Mouse (Mus musculus) intestine, embryonic 14.5 days (tissue): ENCODE data around the gene Actl6b. TPM values are rescaled to one million over a fixed set of nuclear protein-coding genes. Genes with fewer than 3 reads are reported as not detected.

Source experiments
- ATAC-seq: fragments of 200-750 bp; cut with Nextera tagmentation; replicated peaks from 2 replicates; pipeline ENCODE4 v1.8.0; 2017; ENCODE audit warnings: low read depth, moderate number of reproducible peaks, moderate TSS enrichment, moderate library complexity; ENCODE audit not compliant: low FRiP score, low TSS enrichment
- DNase-seq: peaks from one replicate; pipeline ENCODE4 v3.0.0-alpha.2; 2018; ENCODE audit warnings: low spot score
- H3K27ac ChIP-seq: fragments of 300-500 bp; sonication (generic); 2 replicates; pipeline ENCODE4 v1.5.1; 2014; ENCODE audit warnings: low read depth, mild to moderate bottlenecking, control low read depth
- H3K27me3 ChIP-seq: fragments of 300-500 bp; sonication (generic); replicated peaks from 2 replicates; pipeline ENCODE4 v1.6.1; 2014; ENCODE audit warnings: low read length, control low read depth; ENCODE audit not compliant: control insufficient read depth, insufficient read depth
- H3K36me3 ChIP-seq: fragments of 300-500 bp; sonication (generic); 2 replicates; pipeline ENCODE4 v1.6.1; 2014; ENCODE audit warnings: low read length, control low read depth; ENCODE audit not compliant: control insufficient read depth, insufficient read depth
- H3K4me1 ChIP-seq: fragments of 300-500 bp; sonication (generic); replicated peaks from 2 replicates; pipeline ENCODE4 v1.6.1; 2014; ENCODE audit warnings: low read length, control low read depth, mixed read lengths; ENCODE audit not compliant: control insufficient read depth, insufficient read depth
- H3K4me2 ChIP-seq: fragments of 300-500 bp; sonication (generic); 2 replicates; pipeline ENCODE4 v1.6.1; 2014; ENCODE audit warnings: low read length
- H3K4me3 ChIP-seq: fragments of 300-500 bp; sonication (generic); 2 replicates; pipeline ENCODE4 v1.5.1; 2014; ENCODE audit warnings: low read depth, low read length, control low read depth, mixed read lengths
- H3K9ac ChIP-seq: fragments of 300-500 bp; sonication (generic); 2 replicates; pipeline ENCODE4 v1.6.1; 2014; ENCODE audit warnings: mild to moderate bottlenecking, low read length
- H3K9me3 ChIP-seq: fragments of 300-500 bp; sonication (generic); 2 replicates; pipeline ENCODE4 v1.6.1; 2016; ENCODE audit warnings: low read length, control low read depth; ENCODE audit not compliant: control insufficient read depth
- WGBS: fragments of 180-500 bp; shearing (Covaris S2); extraction: QIAGEN DNeasy Blood & Tissue Kit; methylation state at CpG from one replicate; pipeline ENCODE4 v1.1.7; 2014; 5-methylcytosine and 5-hydroxymethylcytosine counted together
- polyA plus RNA-seq: library from polyadenylated mRNA; unstranded; fragments of >200 nt; fragmentation: Nextera tagmentation; extraction: Ambion mirVana; gene quantifications from 2 replicates; pipeline ENCODE4 v1.2.1, GENCODE M21; 2014

Actl6b gene
- polyA plus RNA-seq, 1 experiment from 2014 or later: 3.5 TPM

DNA sequence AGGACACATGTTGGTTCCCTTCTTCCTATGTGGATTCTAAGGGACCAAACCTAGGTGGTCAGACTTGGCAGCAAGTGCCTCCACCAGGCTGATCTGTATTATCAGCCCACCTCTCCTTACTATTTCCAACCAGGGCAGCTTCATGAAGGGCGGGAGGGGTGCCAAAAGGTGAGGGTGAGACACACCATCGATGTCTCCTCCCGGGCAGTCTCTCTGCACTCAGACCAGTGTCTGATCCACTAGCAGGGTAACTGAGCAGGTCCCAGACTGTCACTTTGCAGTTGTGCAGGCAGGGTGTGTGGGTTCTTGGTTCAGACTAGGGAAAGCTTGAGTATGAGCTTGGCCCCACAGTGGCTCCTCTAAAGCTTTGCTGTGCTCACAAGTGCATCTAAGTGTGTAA is 38.5 kb upstream of the Actl6b start:
- H3K4me2 ChIP-seq: no peak overlapping the region
- DNase-seq (no peak), ATAC-seq (no peak)
- H3K36me3 ChIP-seq: peaks cover 26% of the 10 kb centered on the region
- no peak overlapping the region for H3K27ac ChIP-seq
- no peaks in the 10 kb centered on the region for H3K9me3 ChIP-seq
- WGBS: 94% methylated on average over 3 of the region's 3 CpGs
- H3K9ac ChIP-seq: no peak overlapping the region
- H3K4me1 ChIP-seq: peaks cover 20% of the 10 kb centered on the region
- H3K27me3 ChIP-seq: no peaks in the 10 kb centered on the region
- no peak overlapping the region for H3K4me3 ChIP-seq

DNA sequence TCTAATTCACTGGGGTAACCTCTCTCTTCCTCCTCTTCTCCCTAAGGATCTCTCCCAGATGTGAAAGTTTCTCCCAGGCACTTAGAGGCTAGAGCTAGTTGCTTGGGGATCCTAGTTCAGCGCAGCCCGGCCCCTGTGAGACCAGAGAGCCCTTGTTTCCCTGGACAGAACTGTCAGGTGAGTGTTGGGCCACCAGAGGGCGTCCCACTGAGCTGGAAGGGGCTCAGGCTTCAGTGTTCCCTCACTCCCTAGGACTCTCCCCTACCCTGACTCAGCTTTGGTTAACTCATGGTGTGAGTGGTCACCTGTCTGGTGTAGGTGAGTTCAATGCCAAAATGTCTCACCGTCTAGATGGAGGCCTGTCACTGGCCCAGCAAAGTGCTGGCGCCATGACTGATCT is 34.9 kb upstream of the Actl6b start, which contains the start of gene Gigyf1:
Gene Gigyf1, plus strand, starts transcription at position 113 of the 400 bp plus-strand sequence.
- Histone ChIP-seq H3K4me1 (no peaks in the 10 kb centered on the region; the same call in 1 of the 2 replicates), H3K27ac (no peak within 1 kb of the TSS), H3K4me3 (no peak within 1 kb of the TSS), H3K9ac (no peak within 1 kb of the TSS), H3K27me3 (no peaks in the 10 kb centered on the region), H3K36me3 (peaks cover 62% of the 10 kb centered on the region), H3K9me3 (no peaks in the 10 kb centered on the region), H3K4me2 (no peak within 1 kb of the TSS)
- 75% methylated on average over 5 of the region's 5 CpGs for WGBS
- ATAC-seq: no peak
- no peak for DNase-seq

DNA sequence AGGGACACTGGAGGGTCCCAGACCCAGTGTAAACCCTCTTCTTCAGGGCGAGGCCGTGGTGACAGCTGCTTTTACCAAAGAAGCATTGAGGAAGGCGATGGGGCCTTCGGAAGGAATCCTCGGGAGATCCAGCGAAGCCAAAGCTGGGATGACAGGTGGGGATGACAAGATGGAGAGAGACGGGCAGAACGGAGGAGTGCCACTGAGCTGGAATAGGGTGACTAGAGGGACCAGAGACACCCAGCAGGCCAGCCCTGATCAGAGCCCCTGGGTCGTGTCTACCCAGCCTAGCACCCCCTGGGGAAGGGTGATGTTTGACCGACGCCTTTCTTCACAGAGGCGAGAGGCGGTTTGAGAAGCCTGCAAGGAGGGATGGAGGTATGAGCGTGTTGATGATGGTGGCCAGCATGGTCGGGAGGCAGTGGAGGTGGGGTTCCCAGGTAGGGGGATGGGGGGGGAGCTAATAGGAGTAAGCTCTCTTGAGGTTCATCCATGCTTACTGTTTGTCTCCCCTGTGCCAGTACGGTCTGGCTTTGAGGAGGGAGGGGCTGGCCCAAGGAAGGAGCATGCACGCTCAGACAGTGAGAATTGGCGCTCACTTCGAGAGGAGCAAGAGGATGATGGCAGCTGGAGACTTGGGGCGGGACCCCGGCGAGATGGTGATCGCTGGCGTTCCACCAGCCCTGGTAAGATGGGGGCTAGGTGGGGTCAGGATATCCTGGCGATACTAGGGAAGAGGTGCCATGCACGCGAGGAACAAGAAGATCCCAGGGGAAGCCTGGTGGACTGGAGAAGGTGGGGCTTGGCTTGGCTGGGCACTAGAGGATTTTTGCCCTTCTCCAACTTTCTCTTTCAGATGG is 33.4 kb upstream of the Actl6b start:
- DNase-seq: no peak
- Histone ChIP-seq H3K4me3 (no peak overlapping the region), H3K9me3 (no peaks in the 10 kb centered on the region), H3K27ac (no peak overlapping the region), H3K36me3 (peaks cover 77% of the 10 kb centered on the region), H3K27me3 (no peaks in the 10 kb centered on the region), H3K4me1 (no peaks in the 10 kb centered on the region), H3K4me2 (no peak overlapping the region), H3K9ac (no peak overlapping the region)
- no peak for ATAC-seq
- WGBS: 89% methylated on average over 27 of the region's 27 CpGs

DNA sequence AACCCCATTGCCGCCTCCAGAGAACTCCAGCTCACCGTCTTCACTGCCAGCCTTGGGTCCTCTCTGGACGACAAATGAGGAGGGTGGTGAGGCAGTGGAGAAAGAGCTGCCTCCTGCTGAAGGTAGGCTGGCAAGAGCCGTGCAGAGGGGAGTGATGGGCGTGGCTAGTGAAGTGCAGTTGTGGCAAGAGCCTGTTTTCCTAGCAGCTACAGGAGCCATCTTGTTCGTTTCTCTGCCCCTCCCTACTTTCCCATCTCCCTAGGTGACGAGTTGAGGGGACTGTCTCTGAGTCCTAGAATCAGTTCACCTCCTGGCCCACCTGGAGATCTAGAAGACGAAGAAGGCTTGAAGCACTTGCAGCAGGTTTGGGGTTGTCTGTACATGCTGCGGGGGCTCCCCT is 31.5 kb upstream of the Actl6b start:
- Histone ChIP-seq H3K4me1 (no peaks in the 10 kb centered on the region), H3K9me3 (no peaks in the 10 kb centered on the region), H3K27ac (no peak overlapping the region), H3K4me2 (no peak overlapping the region), H3K27me3 (no peaks in the 10 kb centered on the region), H3K9ac (no peak overlapping the region), H3K4me3 (no peak overlapping the region), H3K36me3 (peaks cover 94% of the 10 kb centered on the region)
- ATAC-seq (no peak), DNase-seq (no peak)
- 79% methylated on average over 9 of the region's 9 CpGs for WGBS

DNA sequence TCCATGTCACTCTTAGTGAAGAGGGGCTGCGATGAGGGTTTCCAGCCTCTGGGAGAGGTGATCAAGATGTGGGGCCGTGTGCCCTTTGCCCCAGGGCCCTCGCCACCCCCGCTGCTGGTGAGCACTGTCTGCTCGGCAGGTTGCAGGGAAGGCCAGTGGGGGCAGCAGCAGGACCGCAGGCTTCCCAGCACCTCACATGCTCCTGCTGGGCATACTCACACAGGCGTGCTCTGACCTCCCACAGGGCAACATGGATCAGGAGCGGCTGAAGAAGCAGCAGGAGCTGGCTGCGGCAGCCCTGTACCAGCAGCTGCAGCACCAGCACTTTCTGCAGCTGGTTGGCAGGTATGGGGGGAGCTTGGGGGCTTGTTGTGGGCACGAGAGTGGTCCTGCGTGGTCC is 30.6 kb upstream of the Actl6b start:
- Histone ChIP-seq H3K9ac (no peak overlapping the region), H3K27ac (no peak overlapping the region), H3K4me1 (no peaks in the 10 kb centered on the region), H3K4me3 (no peak overlapping the region), H3K9me3 (no peaks in the 10 kb centered on the region), H3K4me2 (no peak overlapping the region), H3K36me3 (peaks cover 93% of the 10 kb centered on the region), H3K27me3 (no peaks in the 10 kb centered on the region)
- WGBS: 76% methylated on average over 11 of the region's 11 CpGs
- no peak for ATAC-seq
- no peak for DNase-seq

DNA sequence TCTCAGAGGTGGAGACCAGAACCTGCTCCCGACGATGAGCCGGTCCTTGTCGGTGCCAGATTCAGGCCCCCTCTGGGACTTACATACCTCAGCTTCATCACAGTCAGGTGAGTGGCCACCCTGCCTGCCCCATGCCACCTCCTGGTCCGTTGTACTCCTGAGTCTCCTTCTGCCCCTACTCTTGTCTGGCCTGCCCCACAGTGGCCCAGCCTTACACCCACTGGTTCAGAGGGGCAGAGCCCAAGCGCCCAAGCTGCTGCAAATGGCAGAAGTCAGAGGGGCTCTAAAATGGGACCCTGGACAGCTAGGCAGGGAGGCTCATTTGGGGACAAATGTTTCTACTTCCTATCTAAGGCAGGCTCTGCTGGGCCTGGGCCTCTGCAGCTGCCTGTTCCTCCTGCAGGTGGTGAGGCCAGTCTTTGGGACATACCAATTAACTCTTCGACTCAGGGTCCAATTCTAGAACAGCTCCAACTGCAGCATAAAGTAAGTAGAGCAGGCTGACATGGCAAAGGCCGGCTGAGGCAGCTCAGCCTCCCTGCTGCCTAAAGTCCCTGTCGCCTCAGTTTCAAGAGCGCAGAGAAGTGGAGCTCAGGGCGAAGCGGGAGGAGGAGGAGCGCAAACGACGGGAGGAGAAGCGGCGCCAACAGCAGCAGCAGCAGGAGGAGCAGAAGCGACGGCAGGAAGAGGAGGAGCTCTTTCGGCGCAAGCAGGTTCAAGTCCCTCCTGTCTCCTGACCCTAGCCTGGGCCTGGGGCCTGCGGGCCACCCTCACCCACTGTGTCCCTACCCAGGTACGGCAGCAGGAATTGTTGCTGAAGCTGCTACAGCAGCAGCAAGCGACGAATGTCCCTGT is 29.7 kb upstream of the Actl6b start:
- H3K27ac ChIP-seq: no peak overlapping the region
- no peak overlapping the region for H3K9ac ChIP-seq

DNA sequence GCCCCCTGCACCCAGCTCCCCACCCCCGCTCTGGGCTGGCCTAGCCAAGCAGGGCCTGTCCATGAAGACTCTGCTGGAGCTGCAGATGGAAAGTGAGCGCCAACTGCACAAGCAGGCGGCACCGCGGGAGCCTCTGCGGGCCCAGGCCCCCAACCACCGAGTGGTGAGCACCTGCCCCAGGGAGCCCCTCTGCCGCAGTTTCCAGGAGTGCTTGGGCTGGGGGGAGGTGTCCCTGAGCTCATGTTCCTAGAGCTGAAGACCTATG is 29.1 kb upstream of the Actl6b start:
- no peaks in the 10 kb centered on the region for H3K9me3 ChIP-seq
- no peak overlapping the region for H3K4me3 ChIP-seq
- H3K4me1 ChIP-seq: no peaks in the 10 kb centered on the region
- no peak overlapping the region for H3K4me2 ChIP-seq
- no peaks in the 10 kb centered on the region for H3K27me3 ChIP-seq
- peaks cover 98% of the 10 kb centered on the region for H3K36me3 ChIP-seq
- 85% methylated on average over 8 of the region's 8 CpGs for WGBS
- H3K9ac ChIP-seq: no peak overlapping the region
- no peak overlapping the region for H3K27ac ChIP-seq
- ATAC-seq: no peak
- no peak for DNase-seq

More for the DNA sequence above, 29.7 kb upstream of the Actl6b start:
- H3K9me3 ChIP-seq: no peaks in the 10 kb centered on the region
- WGBS: 82% methylated on average over 25 of the region's 25 CpGs
- ATAC-seq: no peak
- DNase-seq: no peak
- H3K4me2 ChIP-seq: no peak overlapping the region
- no peak overlapping the region for H3K4me3 ChIP-seq
- H3K27me3 ChIP-seq: no peaks in the 10 kb centered on the region
- H3K36me3 ChIP-seq: peaks cover 98% of the 10 kb centered on the region
- no peaks in the 10 kb centered on the region for H3K4me1 ChIP-seq

DNA sequence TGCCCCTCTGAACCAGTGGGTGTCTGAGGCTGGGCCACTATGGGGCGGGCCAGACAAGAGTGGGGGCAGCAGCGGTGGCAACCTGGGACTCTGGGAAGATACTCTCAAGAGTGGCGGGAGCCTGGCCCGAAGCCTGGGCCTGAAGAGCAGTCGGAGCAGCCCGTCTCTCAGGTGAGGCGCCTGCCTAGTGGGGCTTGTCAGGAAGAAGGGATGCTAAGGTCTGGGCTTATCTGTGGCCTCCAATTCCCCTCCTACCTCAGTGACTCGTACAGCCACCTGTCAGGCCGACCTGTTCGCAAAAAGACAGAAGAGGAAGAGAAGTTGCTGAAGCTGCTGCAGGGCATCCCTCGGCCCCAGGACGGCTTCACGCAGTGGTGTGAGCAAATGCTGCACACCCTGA is 28.6 kb upstream of the Actl6b start:
- WGBS: 86% methylated on average over 13 of the region's 13 CpGs
- Histone ChIP-seq H3K36me3 (peaks cover 98% of the 10 kb centered on the region), H3K27ac (no peak overlapping the region), H3K9ac (no peak overlapping the region), H3K4me3 (no peak overlapping the region), H3K27me3 (no peaks in the 10 kb centered on the region), H3K9me3 (no peaks in the 10 kb centered on the region), H3K4me1 (0 out of 2 replicates have a peak, but pooled peaks cover 4% of the 10 kb centered on the region), H3K4me2 (no peak overlapping the region)
- ATAC-seq (no peak), DNase-seq (no peak)
